Mouse (Mus musculus): ENCODE data around the gene Bhlha15. TPM values are rescaled to one million over a fixed set of nuclear protein-coding genes. Genes with fewer than 3 reads are reported as not detected.

The Bhlha15 gene
- total RNA-seq, 2 experiments from 2014 or later, result not detected

GRCm38 (mm10) chr5:144184350-144185045 lies 5.6 kb upstream of the Bhlha15 start:
- intact Hi-C loops (cut with DNase I; ENCODE audit: low total_unique reads), result no loop called here

DNA sequence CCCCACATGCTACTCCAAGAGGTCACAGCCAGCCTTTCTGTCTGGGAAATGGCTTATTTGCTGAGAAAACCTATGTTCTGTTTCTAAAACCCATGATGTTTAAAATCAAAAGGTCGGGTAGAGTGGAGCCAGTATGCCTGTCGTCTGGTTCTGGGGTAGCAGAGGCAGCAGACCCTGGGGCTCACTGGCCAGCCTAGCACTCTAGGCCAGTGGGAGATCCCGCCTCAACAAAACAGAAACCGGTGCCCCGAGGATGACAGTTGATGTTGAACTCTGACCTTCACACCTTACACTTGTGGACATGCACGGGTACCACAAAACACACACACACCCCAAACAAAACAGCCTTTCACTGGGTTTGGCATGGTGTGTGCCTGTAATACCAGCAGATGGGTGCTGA lies 1.7 kb upstream of the Bhlha15 start:
- intact Hi-C loops (cut with DNase I; ENCODE audit: low total_unique reads), result no loop called here
- no peak for DNase-seq

More at GRCm38 (mm10) chr5:144184350-144185045, 5.6 kb upstream of the Bhlha15 start:
- DNase-seq, result no peak

- DNase-seq, result no peak
- intact Hi-C loops (cut with DNase I; ENCODE audit: low total_unique reads), result no loop called here
These were observed 759 bp upstream of the Bhlha15 start for GRCm38 (mm10) chr5:144189327-144189726.

DNA sequence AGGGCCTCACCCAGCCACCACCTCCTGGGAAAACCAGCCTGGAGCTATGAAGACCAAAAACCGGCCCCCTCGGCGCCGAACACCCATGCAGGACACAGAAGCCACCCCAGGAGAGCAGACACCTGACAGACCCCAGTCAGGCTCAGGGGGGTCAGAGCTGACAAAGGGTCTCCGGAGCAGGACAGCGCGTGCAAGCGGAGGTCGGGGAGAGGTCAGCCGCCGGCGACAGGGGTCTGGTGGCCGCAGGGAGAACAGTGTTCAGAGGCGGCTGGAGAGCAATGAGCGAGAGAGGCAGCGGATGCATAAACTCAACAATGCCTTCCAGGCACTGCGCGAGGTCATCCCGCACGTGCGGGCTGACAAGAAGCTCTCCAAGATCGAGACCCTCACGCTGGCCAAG lies 940 bp downstream of the Bhlha15 start:
- no peak for DNase-seq
- intact Hi-C loops (cut with DNase I; ENCODE audit: low total_unique reads), result no loop called here

DNA sequence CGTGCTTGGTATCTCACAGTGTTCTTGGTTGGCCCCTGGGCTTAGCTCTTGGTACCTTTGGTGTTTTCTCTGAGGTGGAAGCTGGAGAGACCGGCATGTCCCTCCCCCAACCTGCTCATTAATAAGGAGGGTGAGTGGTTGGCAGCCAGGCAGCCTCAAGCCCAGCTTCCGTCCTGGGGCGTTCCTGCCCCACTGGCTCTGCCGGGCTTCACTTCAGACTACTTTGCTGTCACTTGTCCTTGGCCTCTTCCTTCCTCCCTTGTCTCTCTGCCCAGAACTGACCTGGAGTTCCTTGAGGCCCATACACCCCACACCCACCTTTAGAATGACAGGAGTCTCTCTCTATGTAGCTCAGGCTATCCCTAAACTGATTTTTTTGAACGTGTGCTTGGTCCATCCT lies 2.6 kb downstream of the Bhlha15 start:
- DNase-seq, result no peak
- intact Hi-C loops (cut with DNase I; ENCODE audit: low total_unique reads), result no loop called here

- intact Hi-C loops (cut with DNase I; ENCODE audit: low total_unique reads), result no loop called here
- no peak for DNase-seq
These were observed 4.3 kb downstream of the Bhlha15 start for GRCm38 (mm10) chr5:144194416-144194815.

GRCm38 (mm10) chr5:144195567-144195966 lies 5.5 kb downstream of the Bhlha15 start:
- no peak for DNase-seq

DNA sequence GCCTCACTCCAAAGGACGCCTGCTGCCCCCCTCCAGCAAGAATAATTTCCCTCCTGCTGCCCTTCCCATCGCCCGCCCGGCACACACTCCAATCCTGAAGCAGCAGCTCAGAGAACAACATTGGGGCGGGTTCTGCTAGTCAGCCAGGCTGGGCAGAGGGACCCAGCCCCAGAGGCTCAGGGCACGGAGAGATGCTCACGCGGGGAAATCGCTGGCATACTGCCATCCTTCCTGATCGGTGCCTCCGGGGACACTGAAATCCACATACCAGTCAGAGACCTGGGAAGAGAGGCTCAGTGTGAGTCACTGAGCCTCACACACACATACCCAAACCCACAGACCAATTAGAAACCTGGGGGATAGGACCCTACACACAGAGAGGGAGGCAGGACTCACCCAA lies 10.5 kb downstream of the Bhlha15 start:
- intact Hi-C loops (cut with DNase I; ENCODE audit: low total_unique reads), result no loop called here
- no peak for DNase-seq

More at GRCm38 (mm10) chr5:144195567-144195966, 5.5 kb downstream of the Bhlha15 start:
- intact Hi-C loops (cut with DNase I; ENCODE audit: low total_unique reads), result no loop called here

GRCm38 (mm10) chr5:144202430-144202829 lies 12.3 kb downstream of the Bhlha15 start:
- intact Hi-C loops (cut with DNase I; ENCODE audit: low total_unique reads), result no loop called here
- no peak for DNase-seq

DNA sequence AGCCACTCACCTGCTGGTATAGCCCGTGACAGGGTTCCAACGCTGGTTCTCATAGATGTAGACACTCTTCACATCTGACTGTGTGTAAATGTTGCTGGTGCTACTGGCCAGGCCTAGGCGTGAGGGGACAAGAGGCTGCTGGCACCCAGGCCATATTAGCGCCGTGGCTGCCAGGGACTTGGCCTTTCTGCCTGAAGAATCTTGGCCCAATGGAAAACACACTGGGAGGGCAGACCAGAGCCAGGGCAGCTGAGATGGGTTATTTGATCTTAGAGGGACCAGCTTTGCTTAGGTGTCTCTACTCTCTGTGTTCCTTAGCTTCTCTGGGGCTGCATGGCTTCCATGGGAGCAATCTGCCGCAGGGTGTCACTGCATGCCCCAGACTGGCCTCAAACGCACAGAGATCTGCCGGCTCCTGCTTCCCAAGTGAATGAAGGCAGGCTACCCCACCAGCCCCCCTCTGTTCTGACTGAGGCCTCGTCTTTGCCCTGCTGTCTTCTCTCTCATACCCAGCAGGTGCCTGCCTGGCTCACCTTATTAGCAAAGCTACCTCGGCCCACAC lies 13.4 kb downstream of the Bhlha15 start:
- intact Hi-C loops (cut with DNase I; ENCODE audit: low total_unique reads), result no loop called here
- peak; percentile 53 for DNase-seq

GRCm38 (mm10) chr5:144204303-144204702 lies 14.2 kb downstream of the Bhlha15 start:
- intact Hi-C loops (cut with DNase I; ENCODE audit: low total_unique reads), result no loop called here
- DNase-seq, result no peak

DNA sequence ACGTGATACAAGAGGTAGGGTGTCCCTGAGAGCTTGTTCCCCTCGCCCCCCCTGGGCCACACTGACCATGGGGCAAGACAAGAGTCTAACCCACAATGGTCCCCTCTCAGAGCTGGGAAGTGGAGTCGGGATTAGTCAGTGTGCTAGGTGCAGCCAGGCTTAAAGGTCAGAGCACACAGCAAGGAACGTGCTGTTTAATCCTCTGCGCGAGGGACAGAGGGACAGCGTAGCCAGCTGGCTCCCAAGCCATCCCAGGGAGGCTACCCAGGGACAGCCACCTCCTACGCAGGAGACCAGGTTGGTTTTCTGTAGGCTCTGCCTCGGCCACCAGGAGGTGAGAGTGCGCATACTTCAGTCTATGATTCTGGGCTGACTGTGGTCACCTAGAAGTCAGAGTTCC lies 14.8 kb downstream of the Bhlha15 start:
- DNase-seq, result no peak
- intact Hi-C loops (cut with DNase I; ENCODE audit: low total_unique reads), result no loop called here

DNA sequence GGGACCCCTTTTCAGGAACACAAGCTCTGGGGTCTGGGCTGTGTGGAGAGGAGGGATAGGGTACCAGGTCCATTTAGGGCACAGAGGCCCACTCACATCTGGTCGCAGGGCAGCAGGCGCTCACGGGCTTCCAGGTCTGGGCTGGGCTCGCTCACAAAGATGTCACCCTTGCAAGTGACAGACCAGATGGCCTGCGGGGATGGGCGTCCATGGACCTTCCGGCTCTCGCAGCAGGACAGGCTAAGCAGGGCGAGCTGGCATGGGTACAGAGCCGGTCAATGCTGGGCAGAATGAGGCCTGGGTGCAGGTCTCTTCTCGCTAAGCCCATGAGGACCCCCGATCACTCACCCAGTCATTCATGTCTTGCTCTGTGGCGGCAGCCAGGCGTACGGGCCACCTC lies 16.0 kb downstream of the Bhlha15 start:
- no peak for DNase-seq
- intact Hi-C loops (cut with DNase I; ENCODE audit: low total_unique reads), result no loop called here

- intact Hi-C loops (cut with DNase I; ENCODE audit: low total_unique reads), result no loop called here
- no peak for DNase-seq
These were observed 17.4 kb downstream of the Bhlha15 start for GRCm38 (mm10) chr5:144207478-144207877.

DNA sequence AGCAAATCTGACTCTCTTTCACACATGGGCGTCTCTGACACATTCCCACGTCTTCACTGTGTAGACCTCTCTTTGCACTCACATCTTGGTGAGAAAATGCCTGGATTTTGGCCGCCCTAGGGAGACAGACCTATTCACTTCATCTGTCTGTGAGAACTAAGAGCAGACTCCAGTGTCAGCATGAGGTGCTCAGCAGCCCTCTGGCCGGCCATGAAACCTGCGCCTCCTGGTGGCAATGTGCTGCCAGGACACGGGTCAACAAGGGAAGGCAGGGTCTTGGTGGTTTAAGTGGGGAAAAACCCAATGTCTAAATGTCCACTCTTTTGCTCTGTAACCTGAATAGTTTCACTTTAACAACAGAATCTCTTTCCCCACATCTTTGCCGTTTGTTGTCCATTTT lies 24.4 kb downstream of the Bhlha15 start:
- DNase-seq, result peak; percentile 64
- intact Hi-C loops (cut with DNase I; ENCODE audit: low total_unique reads), result no loop called here

DNA sequence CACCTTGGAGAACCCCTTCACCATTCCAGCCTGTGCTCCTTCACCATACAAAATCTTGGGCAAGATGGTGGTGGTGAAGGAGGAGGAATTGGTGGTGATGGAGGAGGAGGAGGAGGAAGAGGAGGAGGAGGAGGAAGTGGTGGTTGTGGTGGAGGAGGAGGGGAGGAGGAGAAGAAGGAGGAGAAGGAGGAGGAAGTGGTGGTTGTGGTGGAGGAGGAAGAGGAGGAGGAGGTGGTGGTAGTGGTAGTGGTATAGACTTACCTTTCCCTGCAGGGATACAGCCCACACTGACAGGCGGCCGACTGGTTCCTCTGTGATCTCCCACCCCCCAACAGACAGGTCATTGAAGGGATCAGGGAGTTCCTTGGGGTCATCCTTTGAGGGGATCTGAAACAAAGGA lies 25.9 kb downstream of the Bhlha15 start:
- no peak for DNase-seq
- intact Hi-C loops (cut with DNase I; ENCODE audit: low total_unique reads), result no loop called here

GRCm38 (mm10) chr5:144218061-144218460 lies 28.0 kb downstream of the Bhlha15 start:
- intact Hi-C loops (cut with DNase I; ENCODE audit: low total_unique reads), result no loop called here
- DNase-seq, result no peak

DNA sequence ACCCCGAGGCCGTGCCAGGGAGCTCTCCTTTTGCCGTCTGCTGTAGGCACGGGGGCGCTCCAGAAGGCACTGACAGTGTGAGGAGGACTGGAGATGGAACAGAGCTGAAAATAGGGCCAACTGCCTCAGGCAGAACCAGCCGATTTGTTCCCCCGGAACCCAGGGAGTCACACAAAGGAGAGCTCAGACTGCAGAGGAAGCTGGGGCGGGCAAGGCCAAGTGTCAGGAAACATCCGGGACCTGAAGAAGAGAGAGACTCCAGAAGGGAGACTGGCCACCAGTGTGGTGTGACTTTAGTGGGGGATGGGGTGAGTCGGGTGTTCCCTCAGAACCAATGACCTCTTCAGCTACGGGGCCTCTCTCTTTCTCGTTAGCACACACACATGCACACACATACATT lies 29.2 kb downstream of the Bhlha15 start:
- intact Hi-C loops (cut with DNase I; ENCODE audit: low total_unique reads), result no loop called here
- DNase-seq, result no peak

GRCm38 (mm10) chr5:144219936-144220335 lies 29.9 kb downstream of the Bhlha15 start:
- no peak for DNase-seq
- intact Hi-C loops (cut with DNase I; ENCODE audit: low total_unique reads), result no loop called here

DNA sequence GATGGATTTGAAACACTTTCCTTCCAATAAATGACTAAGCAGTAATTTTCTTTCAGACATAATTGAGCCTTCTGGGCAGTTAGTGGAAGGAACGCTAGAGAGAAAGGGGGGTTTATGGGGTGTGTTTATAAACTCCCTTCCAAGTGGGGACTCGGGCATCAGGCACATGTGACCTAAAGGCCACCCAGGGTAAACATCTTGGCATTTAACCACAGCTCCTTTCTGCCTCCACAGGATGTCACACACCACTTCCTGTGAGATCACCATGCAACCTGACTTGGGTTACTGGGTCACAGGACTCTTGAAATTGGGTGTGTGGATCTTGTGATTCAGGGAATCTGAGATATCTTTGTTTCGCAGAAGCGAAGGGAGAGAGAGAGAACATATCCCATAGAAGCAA lies 31.2 kb downstream of the Bhlha15 start:
- intact Hi-C loops (cut with DNase I; ENCODE audit: low total_unique reads), result no loop called here
- no peak for DNase-seq

DNA sequence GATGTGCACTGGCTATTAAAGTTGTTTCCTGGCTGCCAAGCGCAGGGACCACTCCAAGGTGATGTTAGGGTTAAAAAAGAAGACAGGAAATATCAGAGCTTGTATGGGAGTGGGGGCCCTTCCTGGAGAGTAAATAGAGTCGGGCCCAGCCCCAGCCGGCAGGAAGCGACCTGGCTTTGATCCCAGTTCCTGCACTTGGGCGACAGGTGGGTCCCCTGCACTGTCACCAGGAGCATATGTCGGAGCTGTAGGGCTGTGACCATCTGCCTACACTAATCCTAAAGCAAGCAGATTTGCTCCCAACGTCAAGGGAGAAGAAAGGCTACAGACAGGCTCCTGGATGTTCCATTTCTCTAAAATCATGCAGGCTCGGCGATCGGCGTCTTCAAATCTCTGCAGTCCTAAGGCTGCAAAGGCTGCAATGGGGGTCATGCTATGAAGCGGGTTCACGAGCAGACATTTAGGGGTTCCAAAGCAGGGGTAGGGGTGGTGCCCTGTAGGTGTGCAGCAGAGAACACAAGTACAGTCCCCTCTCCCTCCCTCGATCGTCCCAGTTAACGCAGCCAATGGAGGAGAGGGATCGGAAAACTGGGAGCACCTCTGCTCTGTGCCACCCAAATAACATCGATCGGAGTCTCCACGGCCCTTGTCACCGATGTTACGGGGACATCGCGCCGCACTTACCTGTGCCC lies 32.9 kb downstream of the Bhlha15 start:
- DNase-seq, result peak; percentile 45
- intact Hi-C loops (cut with DNase I; ENCODE audit: low total_unique reads), result no loop called here
